Mouse (Mus musculus): ENCODE results near the gene 1700001L19Rik. TPM values are rescaled to one million over a fixed set of nuclear protein-coding genes. Genes with fewer than 3 reads are reported as not detected.
A peak's percentile ranks its signal among the peaks of the same experiment; 100 is the strongest.
"Not testable (repeated sequence)": the region's sequence is repeated elsewhere in the genome, so short reads cannot be mapped to it uniquely, and the experiment has no call there.

The 1700001L19Rik gene
- 10 to 100 TPM; 11.8 to 16.0 TPM for total RNA-seq (2021)
- long read RNA-seq, experiment 1, transcript 1700001L19Rik-201 (3 exons, 1,826 nt): major isoform, 5 of 8 reads
- long read RNA-seq, experiment 1, partial matches to known transcripts: 0 of 8 reads
- long read RNA-seq, experiment 1, other reads (novel, unspliced or antisense): 3 of 8 reads
- long read RNA-seq, experiment 2, transcript 1700001L19Rik-201 (3 exons, 1,826 nt): major isoform, 9 of 9 reads
- long read RNA-seq, experiment 2, partial matches to known transcripts: 0 of 9 reads
- long read RNA-seq, experiment 2, other reads (novel, unspliced or antisense): 0 of 9 reads

- DNase-seq (ENCODE audit: low spot score in 2 of 2): peak in 1 of 2 experiments; percentile 48
- Histone ChIP-seq H3K27ac (peak within 1 kb of the TSS; percentile 50), H3K4me3 (peak within 1 kb of the TSS; percentile 54)
- TF ChIP-seq CTCF (conservative IDR thresholded peaks at IDR 0.05): no peak
These were observed at the start of gene 1700001L19Rik for GRCm38 (mm10) chr13:68597199-68597598. TSS of gene 1700001L19Rik (plus strand) at chr13:68597421.

GRCm38 (mm10) chr13:68553391-68553790 lies 43.8 kb upstream of the 1700001L19Rik start:
- H3K27ac ChIP-seq, H3K4me3 ChIP-seq: not testable (repeated sequence)
- DNase-seq (ENCODE audit: low spot score in 2 of 2): peak in 1 of 2 experiments; percentile 35
- TF ChIP-seq CTCF (conservative IDR thresholded peaks at IDR 0.05): peak; percentile 58

- TF ChIP-seq CTCF (conservative IDR thresholded peaks at IDR 0.05): no peak
- Histone ChIP-seq H3K27ac (no peak overlapping the region), H3K4me3 (no peak overlapping the region)
- no peak for DNase-seq (ENCODE audit: low spot score in 2 of 2)
These were observed 29.1 kb upstream of the 1700001L19Rik start for GRCm38 (mm10) chr13:68568110-68568509.

GRCm38 (mm10) chr13:68568548-68568947 lies 28.7 kb upstream of the 1700001L19Rik start:
- no peak for TF ChIP-seq CTCF (conservative IDR thresholded peaks at IDR 0.05)
- DNase-seq (ENCODE audit: low spot score in 2 of 2): no peak
- Histone ChIP-seq H3K27ac (no peak overlapping the region), H3K4me3 (no peak overlapping the region)

GRCm38 (mm10) chr13:68569589-68570336 lies 27.5 kb upstream of the 1700001L19Rik start:
- DNase-seq (ENCODE audit: low spot score in 2 of 2): peak; percentile 73 to 83
- H3K27ac ChIP-seq: no peak overlapping the region
- peak; percentile 98; the same call in 1 of the 2 replicates for TF ChIP-seq CTCF (conservative IDR thresholded peaks at IDR 0.05)
- H3K4me3 ChIP-seq: no peak overlapping the region

- no peak overlapping the region for H3K27ac ChIP-seq
These were observed 25.0 kb upstream of the 1700001L19Rik start for GRCm38 (mm10) chr13:68572247-68572646.

GRCm38 (mm10) chr13:68572966-68573913 lies 24.0 kb upstream of the 1700001L19Rik start:
- DNase-seq (ENCODE audit: low spot score in 2 of 2): no peak
- no peak for TF ChIP-seq CTCF (conservative IDR thresholded peaks at IDR 0.05)
- Histone ChIP-seq H3K27ac (peak overlapping the region; percentile 28; the same call in 1 of the 2 replicates), H3K4me3 (no peak overlapping the region)

More at GRCm38 (mm10) chr13:68572247-68572646, 25.0 kb upstream of the 1700001L19Rik start:
- no peak overlapping the region for H3K4me3 ChIP-seq
- DNase-seq (ENCODE audit: low spot score in 2 of 2): peak in 1 of 2 experiments; percentile 9
- no peak for TF ChIP-seq CTCF (conservative IDR thresholded peaks at IDR 0.05)

GRCm38 (mm10) chr13:68574398-68574797 lies 22.8 kb upstream of the 1700001L19Rik start:
- no peak for TF ChIP-seq CTCF (conservative IDR thresholded peaks at IDR 0.05)
- peak overlapping the region; percentile 84 for H3K27ac ChIP-seq
- no peak overlapping the region for H3K4me3 ChIP-seq
- no peak for DNase-seq (ENCODE audit: low spot score in 2 of 2)

GRCm38 (mm10) chr13:68577945-68578344 lies 19.3 kb upstream of the 1700001L19Rik start:
- H3K4me3 ChIP-seq: no peak overlapping the region
- H3K27ac ChIP-seq: peak overlapping the region; percentile 84
- TF ChIP-seq CTCF (conservative IDR thresholded peaks at IDR 0.05): peak; percentile 34
- DNase-seq (ENCODE audit: low spot score in 2 of 2): peak; percentile 71 to 79

GRCm38 (mm10) chr13:68581086-68581740 lies 16.0 kb upstream of the 1700001L19Rik start:
- TF ChIP-seq CTCF (conservative IDR thresholded peaks at IDR 0.05): peak; percentile 52
- DNase-seq (ENCODE audit: low spot score in 2 of 2): no peak
- Histone ChIP-seq H3K27ac (peak overlapping the region; percentile 82), H3K4me3 (peak overlapping the region; percentile 85)

GRCm38 (mm10) chr13:68581747-68582516 lies 15.3 kb upstream of the 1700001L19Rik start, which contains the start of the genes Mtrr and Fastkd3:
TSS of gene Mtrr (minus strand) at chr13:68582149.
TSS of gene Fastkd3 (plus strand) at chr13:68582234.
- peak; percentile 97 to 99 for DNase-seq (ENCODE audit: low spot score in 2 of 2)
- Histone ChIP-seq H3K27ac (peak within 1 kb of the TSS; percentile 90), H3K4me3 (peak within 1 kb of the TSS; percentile 85)
- TF ChIP-seq CTCF (conservative IDR thresholded peaks at IDR 0.05): no peak
